Mouse (Mus musculus): Measurements from ENCODE around the gene Mical3. TPM values are rescaled to one million over a fixed set of nuclear protein-coding genes. Genes with fewer than 3 reads are reported as not detected.

Gene Mical3
- polyA plus RNA-seq, 1 experiment, result 10.3 TPM

DNA sequence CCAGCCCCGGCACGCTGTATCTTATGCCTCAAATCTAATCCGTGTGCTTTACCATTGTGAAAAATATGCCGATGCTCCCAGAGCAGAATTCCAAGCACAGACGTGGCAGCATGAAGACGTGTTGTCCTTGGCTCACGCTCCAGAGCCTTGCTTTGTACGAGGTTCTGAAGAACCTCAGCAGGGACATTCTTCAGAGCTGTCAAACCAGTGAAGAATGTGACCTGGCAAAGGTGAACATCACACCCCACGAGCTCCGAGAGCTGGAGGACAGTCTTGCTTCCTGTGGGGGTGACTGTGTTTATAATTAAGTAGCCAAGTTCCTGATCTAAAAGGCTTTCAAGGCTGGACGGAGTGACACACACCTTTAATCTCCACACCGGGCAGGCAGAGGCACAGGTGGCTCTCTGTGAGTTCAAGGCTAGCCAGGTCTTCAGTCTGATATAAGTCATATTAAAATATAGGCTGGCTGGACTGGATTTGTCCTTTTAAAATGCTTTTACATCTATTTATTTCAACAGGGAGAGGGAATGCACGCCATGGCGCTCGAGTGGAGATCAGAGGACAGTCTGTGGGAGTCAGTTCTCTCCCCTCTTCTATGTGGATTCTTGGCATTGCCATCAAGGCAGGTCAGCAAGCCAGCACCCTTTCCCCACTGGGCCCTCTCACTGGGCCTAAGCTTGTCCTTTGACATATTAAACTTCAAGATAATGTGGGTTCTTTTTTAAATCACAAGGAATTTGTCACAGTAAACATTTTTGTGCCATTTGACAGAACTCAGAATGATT lies 12.6 kb downstream of the Mical3 start:
- H3K4me3 ChIP-seq (ENCODE audit: insufficient read depth, poor library complexity, severe bottlenecking), result no peak overlapping the region
- no peaks in the 10 kb centered on the region for H3K36me3 ChIP-seq (ENCODE audit: control insufficient read depth, insufficient read depth)
- no peak overlapping the region for H3ac ChIP-seq (ENCODE audit: control insufficient read depth, insufficient read length, low read depth)
- no peak for TF ChIP-seq CTCF (IDR thresholded peaks at IDR 0.05; ENCODE audit: control insufficient read depth, insufficient read depth, insufficient read length)
- no peak for TF ChIP-seq MYOG (IDR thresholded peaks at IDR 0.05; ENCODE audit: control insufficient read depth, extremely low read depth, insufficient read length)
- no peak for TF ChIP-seq CEBPB (IDR thresholded peaks at IDR 0.05; ENCODE audit: low read depth)
- H3K79me3 ChIP-seq (ENCODE audit: low read depth), result no peaks in the 10 kb centered on the region
- H3K27me3 ChIP-seq (ENCODE audit: control insufficient read depth, insufficient read depth, insufficient read length), result no peaks in the 10 kb centered on the region
- H3K79me2 ChIP-seq (ENCODE audit: control insufficient read depth, insufficient read depth), result no peaks in the 10 kb centered on the region

DNA sequence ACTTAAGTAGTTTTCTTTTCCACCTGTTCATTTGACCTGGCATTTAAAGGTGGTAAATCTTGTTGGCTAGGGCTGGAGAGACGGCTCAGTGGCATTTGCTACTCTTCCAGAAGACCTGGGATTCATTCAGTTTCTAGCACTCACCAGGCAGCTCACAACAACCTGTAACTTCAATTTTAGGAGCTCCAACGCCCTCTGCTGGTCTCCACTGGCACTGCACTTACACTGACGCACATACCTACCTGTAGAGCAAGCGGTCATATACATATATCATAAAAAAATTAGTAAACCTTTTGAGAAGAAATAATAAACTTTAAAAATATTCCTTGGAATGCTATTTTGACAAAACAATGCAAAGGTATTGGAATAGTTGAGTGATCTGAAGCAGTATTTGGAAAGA lies 13.7 kb downstream of the Mical3 start:
- Histone ChIP-seq H3K27me3 (ENCODE audit: control insufficient read depth, insufficient read depth, insufficient read length) (no peaks in the 10 kb centered on the region), H3K79me3 (ENCODE audit: low read depth) (no peaks in the 10 kb centered on the region), H3K4me3 (ENCODE audit: insufficient read depth, poor library complexity, severe bottlenecking) (no peak overlapping the region), H3K79me2 (ENCODE audit: control insufficient read depth, insufficient read depth) (no peaks in the 10 kb centered on the region), H3K36me3 (ENCODE audit: control insufficient read depth, insufficient read depth) (no peaks in the 10 kb centered on the region), H3ac (ENCODE audit: control insufficient read depth, insufficient read length, low read depth) (no peak overlapping the region)
- TF ChIP-seq MYOD1 (IDR thresholded peaks at IDR 0.05; ENCODE audit: control insufficient read depth, insufficient read length, low read depth) (no peak), CTCF (IDR thresholded peaks at IDR 0.05; ENCODE audit: control insufficient read depth, insufficient read depth, insufficient read length) (no peak), FOSL1 (IDR thresholded peaks at IDR 0.05; ENCODE audit: insufficient read depth, low read length, poor library complexity, severe bottlenecking) (no peak), USF1 (IDR thresholded peaks at IDR 0.05; ENCODE audit: low read depth) (no peak), MYOG (IDR thresholded peaks at IDR 0.05; ENCODE audit: control insufficient read depth, extremely low read depth, insufficient read length) (no peak), CEBPB (IDR thresholded peaks at IDR 0.05; ENCODE audit: low read depth) (no peak), MAX (IDR thresholded peaks at IDR 0.05) (no peak)

DNA sequence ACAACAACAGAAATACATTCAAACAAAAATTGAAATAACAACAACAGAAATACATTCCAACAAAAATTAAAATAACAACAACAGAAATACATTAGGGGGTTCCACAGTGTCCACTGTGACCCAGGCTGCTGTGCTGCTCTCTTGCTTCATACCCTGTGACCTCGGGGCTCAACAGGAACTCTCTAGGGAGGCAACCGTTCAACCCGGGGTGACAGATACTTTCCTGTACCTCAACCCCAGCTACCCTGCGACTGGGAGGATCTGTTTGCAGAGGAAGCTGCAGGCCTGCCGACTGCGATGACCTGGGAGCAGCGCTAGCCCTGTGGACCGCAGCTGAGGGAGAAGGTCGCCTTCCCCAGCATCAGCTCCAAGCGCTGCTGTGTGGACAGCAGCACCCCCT lies 14.4 kb downstream of the Mical3 start:
- Histone ChIP-seq H3K79me3 (ENCODE audit: low read depth) (no peaks in the 10 kb centered on the region), H3K4me3 (ENCODE audit: insufficient read depth, poor library complexity, severe bottlenecking) (no peak overlapping the region), H3K27me3 (ENCODE audit: control insufficient read depth, insufficient read depth, insufficient read length) (no peaks in the 10 kb centered on the region), H3K79me2 (ENCODE audit: control insufficient read depth, insufficient read depth) (no peaks in the 10 kb centered on the region), H3K36me3 (ENCODE audit: control insufficient read depth, insufficient read depth) (no peaks in the 10 kb centered on the region), H3ac (ENCODE audit: control insufficient read depth, insufficient read length, low read depth) (no peak overlapping the region)
- no peak for TF ChIP-seq USF1 (IDR thresholded peaks at IDR 0.05; ENCODE audit: low read depth)
- no peak for TF ChIP-seq CEBPB (IDR thresholded peaks at IDR 0.05; ENCODE audit: low read depth)
- no peak for TF ChIP-seq CTCF (IDR thresholded peaks at IDR 0.05; ENCODE audit: control insufficient read depth, insufficient read depth, insufficient read length)
- TF ChIP-seq MAX (IDR thresholded peaks at IDR 0.05), result no peak
- no peak for TF ChIP-seq FOSL1 (IDR thresholded peaks at IDR 0.05; ENCODE audit: insufficient read depth, low read length, poor library complexity, severe bottlenecking)
- TF ChIP-seq MYOD1 (IDR thresholded peaks at IDR 0.05; ENCODE audit: control insufficient read depth, insufficient read length, low read depth), result no peak
- no peak for TF ChIP-seq MYOG (IDR thresholded peaks at IDR 0.05; ENCODE audit: control insufficient read depth, extremely low read depth, insufficient read length)

DNA sequence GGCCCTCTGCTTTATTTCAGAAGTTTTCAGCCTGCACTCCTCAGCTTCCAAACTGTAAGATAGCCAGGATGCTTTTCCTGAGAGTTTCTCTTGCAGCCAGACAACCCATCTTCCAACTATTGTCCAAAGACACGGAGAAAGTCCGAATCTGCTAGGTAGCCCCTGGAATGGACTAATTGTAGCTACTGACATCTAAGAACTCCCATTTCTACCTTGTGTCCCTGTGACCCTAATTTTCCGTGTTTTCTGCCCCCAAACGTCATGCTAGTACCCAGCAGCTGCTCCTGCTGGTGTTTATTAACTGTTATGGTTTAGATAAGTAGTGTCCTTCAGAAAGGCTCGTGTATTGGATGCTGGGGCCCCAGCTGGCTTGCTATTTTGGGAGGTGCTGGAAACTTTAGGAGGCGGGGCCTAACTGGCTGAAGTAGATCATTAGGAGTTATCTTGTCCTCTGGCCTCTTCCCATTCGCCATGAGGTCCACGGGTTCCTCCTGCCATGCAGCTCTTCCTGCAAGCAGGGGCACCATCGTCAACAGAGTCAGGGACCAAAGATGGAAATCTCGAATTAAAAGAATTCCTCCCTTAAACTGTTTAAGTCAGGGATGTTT lies 19.2 kb downstream of the Mical3 start:
- H3K27me3 ChIP-seq (ENCODE audit: control insufficient read depth, insufficient read depth, insufficient read length), result no peaks in the 10 kb centered on the region

DNA sequence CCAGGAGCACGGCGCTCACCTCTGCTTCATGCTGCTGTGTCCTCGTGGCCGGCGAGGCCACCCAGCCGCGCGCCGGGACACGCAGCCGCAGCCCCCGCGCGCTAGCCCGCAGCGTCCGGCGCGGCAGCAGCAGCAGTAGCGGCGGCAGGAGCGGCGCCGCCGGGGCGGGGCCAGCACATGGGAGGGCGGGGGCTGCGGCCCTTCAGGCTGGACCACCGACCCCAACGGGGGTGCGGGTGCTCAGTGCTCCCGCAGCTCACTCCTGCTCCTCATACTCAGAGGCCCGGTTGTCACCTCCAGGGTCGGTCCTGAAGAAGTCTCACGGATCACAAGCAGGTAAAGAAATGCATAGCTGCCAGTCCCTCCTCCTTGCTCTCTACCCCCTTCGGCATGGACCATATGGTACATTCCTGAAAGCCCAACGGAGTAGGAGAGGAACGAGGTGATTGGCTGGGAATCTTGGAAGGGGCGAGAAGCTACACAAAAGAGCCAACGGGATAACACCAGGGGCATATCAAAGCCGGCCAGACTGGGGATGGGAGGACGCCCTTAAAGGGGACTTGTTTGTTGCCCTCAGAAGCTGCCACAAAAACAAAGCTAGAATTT lies 20.7 kb downstream of the Mical3 start:
- peaks cover 3% of the 10 kb centered on the region for H3K79me3 ChIP-seq (ENCODE audit: low read depth)
- TF ChIP-seq CEBPB (IDR thresholded peaks at IDR 0.05; ENCODE audit: low read depth) (no peak), MYOD1 (IDR thresholded peaks at IDR 0.05; ENCODE audit: control insufficient read depth, insufficient read length, low read depth) (no peak), FOSL1 (IDR thresholded peaks at IDR 0.05; ENCODE audit: insufficient read depth, low read length, poor library complexity, severe bottlenecking) (no peak), MAX (IDR thresholded peaks at IDR 0.05) (no peak), MYOG (IDR thresholded peaks at IDR 0.05; ENCODE audit: control insufficient read depth, extremely low read depth, insufficient read length) (no peak), USF1 (IDR thresholded peaks at IDR 0.05; ENCODE audit: low read depth) (no peak), CTCF (IDR thresholded peaks at IDR 0.05; ENCODE audit: control insufficient read depth, insufficient read depth, insufficient read length) (no peak)
- no peaks in the 10 kb centered on the region for H3K36me3 ChIP-seq (ENCODE audit: control insufficient read depth, insufficient read depth)
- peaks cover 29% of the 10 kb centered on the region for H3K79me2 ChIP-seq (ENCODE audit: control insufficient read depth, insufficient read depth)
- peak overlapping the region; percentile 76 for H3K4me3 ChIP-seq (ENCODE audit: insufficient read depth, poor library complexity, severe bottlenecking)
- H3K27me3 ChIP-seq (ENCODE audit: control insufficient read depth, insufficient read depth, insufficient read length), result no peaks in the 10 kb centered on the region
- H3ac ChIP-seq (ENCODE audit: control insufficient read depth, insufficient read length, low read depth), result peak overlapping the region; percentile 94

More for the DNA sequence above, 19.2 kb downstream of the Mical3 start:
- H3K79me3 ChIP-seq (ENCODE audit: low read depth), result peaks cover 3% of the 10 kb centered on the region
- peaks cover 29% of the 10 kb centered on the region for H3K79me2 ChIP-seq (ENCODE audit: control insufficient read depth, insufficient read depth)
- H3K4me3 ChIP-seq (ENCODE audit: insufficient read depth, poor library complexity, severe bottlenecking), result no peak overlapping the region
- TF ChIP-seq CEBPB (IDR thresholded peaks at IDR 0.05; ENCODE audit: low read depth) (no peak), MYOG (IDR thresholded peaks at IDR 0.05; ENCODE audit: control insufficient read depth, extremely low read depth, insufficient read length) (no peak), FOSL1 (IDR thresholded peaks at IDR 0.05; ENCODE audit: insufficient read depth, low read length, poor library complexity, severe bottlenecking) (no peak), CTCF (IDR thresholded peaks at IDR 0.05; ENCODE audit: control insufficient read depth, insufficient read depth, insufficient read length) (no peak), MYOD1 (IDR thresholded peaks at IDR 0.05; ENCODE audit: control insufficient read depth, insufficient read length, low read depth) (no peak), USF1 (IDR thresholded peaks at IDR 0.05; ENCODE audit: low read depth) (no peak), MAX (IDR thresholded peaks at IDR 0.05) (no peak)
- no peak overlapping the region for H3ac ChIP-seq (ENCODE audit: control insufficient read depth, insufficient read length, low read depth)
- H3K36me3 ChIP-seq (ENCODE audit: control insufficient read depth, insufficient read depth), result no peaks in the 10 kb centered on the region

Data from C2C12 (cell line).